Mouse (Mus musculus) thymus, adult 2 months (tissue): ENCODE measurements around the gene Aldh1l1.

Experiments used
- CTCF ChIP-seq: fragments of 200-500 bp; IDR thresholded peaks from 2 replicates; pipeline ENCODE4 v1.5.1; 2012; ENCODE audit warnings: mild to moderate bottlenecking, control low read depth, low read length, moderate library complexity, borderline replicate concordance; ENCODE audit not compliant: control insufficient read depth, poor library complexity, insufficient read depth; ENCODE audit errors: extremely low read depth
- POLR2A ChIP-seq: fragments of 200-500 bp; IDR thresholded peaks from 2 replicates; pipeline ENCODE4 v1.6.1; 2012; ENCODE audit warnings: mild to moderate bottlenecking, low read length, control low read depth, moderate library complexity; ENCODE audit not compliant: control insufficient read depth, poor library complexity, insufficient read depth; ENCODE audit errors: extremely low read depth

DNA sequence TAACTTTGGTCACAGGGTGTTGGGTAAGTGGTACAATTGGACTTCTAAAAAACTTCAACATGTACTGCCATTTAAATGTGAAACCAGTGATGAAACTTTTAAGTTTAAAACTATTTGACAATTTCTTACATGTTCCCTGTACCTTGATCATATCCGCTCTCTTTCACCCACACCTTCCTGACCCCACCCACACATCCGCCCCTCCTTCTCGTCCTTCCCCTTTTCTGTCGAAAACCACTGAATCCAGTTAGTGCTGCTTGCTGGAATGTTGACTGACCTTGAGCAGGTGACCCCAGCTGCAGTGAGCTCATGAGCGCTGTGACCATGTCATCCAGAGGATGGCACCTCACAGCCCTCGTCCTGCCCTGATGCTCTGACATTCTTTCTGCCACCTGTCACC, 143.3 kb downstream of the Aldh1l1 start:
- TF ChIP-seq CTCF: no peak
- TF ChIP-seq POLR2A: no peak
